Mouse (Mus musculus) C2C12 (cell line): ENCODE data around the gene Sae1.

ENCODE experiments used
- CEBPB ChIP-seq: IDR thresholded peaks from one replicate; pipeline ENCODE4 v1.6.1; 2011; ENCODE audit warnings: low read depth, mild to moderate bottlenecking, control low read depth, moderate library complexity
- CTCF ChIP-seq: IDR thresholded peaks from one replicate; pipeline ENCODE4 v1.5.1; 2011; ENCODE audit not compliant: control insufficient read depth, insufficient read depth, insufficient read length
- FOSL1 ChIP-seq: IDR thresholded peaks from one replicate; pipeline ENCODE4 v1.8.0; 2011; ENCODE audit warnings: mild to moderate bottlenecking, low read length; ENCODE audit not compliant: poor library complexity, insufficient read depth, severe bottlenecking
- MAX ChIP-seq: IDR thresholded peaks from one replicate; pipeline ENCODE4 v1.6.1; 2011; ENCODE audit warnings: mild to moderate bottlenecking, control low read depth
- MYOD1 ChIP-seq: IDR thresholded peaks from one replicate; pipeline ENCODE4 v1.6.1; 2011; ENCODE audit warnings: low read depth; ENCODE audit not compliant: control insufficient read depth, insufficient read length
- MYOG ChIP-seq: IDR thresholded peaks from one replicate; pipeline ENCODE4 v1.6.1; 2011; ENCODE audit not compliant: control insufficient read depth, insufficient read length; ENCODE audit errors: extremely low read depth
- USF1 ChIP-seq: IDR thresholded peaks from one replicate; pipeline ENCODE4 v1.6.1; 2011; ENCODE audit warnings: low read depth, mild to moderate bottlenecking, control low read depth, moderate library complexity

GRCm38 (mm10) chr7:16415426-16415825 is 27.8 kb upstream of the Sae1 start:
- no peak for TF ChIP-seq CTCF
- no peak for TF ChIP-seq MAX
- no peak for TF ChIP-seq FOSL1
- no peak for TF ChIP-seq CEBPB
- no peak for TF ChIP-seq USF1
- no peak for TF ChIP-seq MYOD1
- TF ChIP-seq MYOG, result no peak
